Mouse (Mus musculus) MEL (cell line): ENCODE measurements around the gene Mia.

ENCODE experiments used
- CHD1 ChIP-seq: IDR thresholded peaks from 2 replicates; pipeline ENCODE4 v1.6.1; 2012; ENCODE audit warnings: low read depth, mild to moderate bottlenecking, inconsistent platforms, low read length, improper control_type of control experiment
- CHD2 ChIP-seq: IDR thresholded peaks from 2 replicates; pipeline ENCODE4 v1.6.1; 2011; ENCODE audit warnings: low read length, improper control_type of control experiment
- CTCF ChIP-seq, 3 experiments: IDR thresholded peaks in 2 of 3; conservative IDR thresholded peaks in 1 of 3; 2 replicates each; pipeline ENCODE4 v1.5.1; 2011 to 2012; ENCODE audit warnings: low read length in 3 of 3, low read depth in 2 of 3, mild to moderate bottlenecking in 2 of 3, improper control_type of control experiment in 1 of 3, inconsistent platforms in 1 of 3, mixed read lengths in 1 of 3, moderate library complexity in 1 of 3; ENCODE audit not compliant: control insufficient read depth in 1 of 3, insufficient read depth in 1 of 3, poor library complexity in 1 of 3, severe bottlenecking in 1 of 3
- EP300 ChIP-seq, 2 experiments: IDR thresholded peaks; 2 replicates each; pipeline ENCODE4 v1.6.1; 2011; ENCODE audit warnings: improper control_type of control experiment in 2 of 2, low read length in 2 of 2, low read depth in 1 of 2, mild to moderate bottlenecking in 1 of 2
- MAZ ChIP-seq: IDR thresholded peaks from 2 replicates; pipeline ENCODE4 v1.6.1; 2012; ENCODE audit warnings: low read depth, mild to moderate bottlenecking, inconsistent platforms, low read length, improper control_type of control experiment
- MEF2A ChIP-seq: IDR thresholded peaks from 2 replicates; pipeline ENCODE4 v1.6.1; 2014; ENCODE audit warnings: low read depth, mild to moderate bottlenecking, inconsistent platforms, low read length, improper control_type of control experiment; ENCODE audit not compliant: poor library complexity, insufficient replicate concordance, severe bottlenecking; ENCODE audit errors: extremely low read depth
- POLR2A ChIP-seq, 2 experiments: IDR thresholded peaks; 2 replicates each; pipeline ENCODE4 v1.6.1; 2011 to 2012; ENCODE audit warnings: low read length in 2 of 2, mild to moderate bottlenecking in 2 of 2, control low read depth in 1 of 2, improper control_type of control experiment in 1 of 2, low read depth in 1 of 2, moderate library complexity in 1 of 2; ENCODE audit not compliant: control insufficient read depth in 1 of 2, insufficient read depth in 1 of 2, poor library complexity in 1 of 2
- POLR2AphosphoS2 ChIP-seq: IDR thresholded peaks from 2 replicates; pipeline ENCODE4 v1.6.1; 2011; ENCODE audit warnings: low read length, improper control_type of control experiment
- TBP ChIP-seq: IDR thresholded peaks from 2 replicates; pipeline ENCODE4 v1.8.0; 2011; ENCODE audit warnings: low read depth, low read length, improper control_type of control experiment
- USF1 ChIP-seq: IDR thresholded peaks from 2 replicates; pipeline ENCODE4 v1.6.1; 2014; ENCODE audit warnings: low read depth, mild to moderate bottlenecking, inconsistent platforms, low read length, improper control_type of control experiment, moderate library complexity
- ZKSCAN1 ChIP-seq: IDR thresholded peaks from 2 replicates; pipeline ENCODE4 v1.6.1; 2012; ENCODE audit warnings: low read depth, mild to moderate bottlenecking, inconsistent platforms, low read length, improper control_type of control experiment, moderate library complexity

GRCm38 (mm10) chr7:27174496-27174895, 6.5 kb downstream of the Mia start:
- TF ChIP-seq POLR2A (IDR thresholded peaks at IDR 0.05; ENCODE audit: control insufficient read depth in 1 of 2, insufficient read depth in 1 of 2, low read depth in 1 of 2, low read length in 2 of 2, poor library complexity in 1 of 2) (no peak), CTCF (IDR thresholded peaks at IDR 0.05 in 2 of 3, conservative IDR thresholded peaks at IDR 0.05 in 1 of 3; ENCODE audit: control insufficient read depth in 1 of 3, insufficient read depth in 1 of 3, low read depth in 2 of 3, low read length in 3 of 3, poor library complexity in 1 of 3, severe bottlenecking in 1 of 3) (no peak), CHD1 (no peak), POLR2AphosphoS2 (no peak), TBP (no peak), USF1 (no peak), EP300 (IDR thresholded peaks at IDR 0.05; ENCODE audit: low read depth in 1 of 2, low read length in 2 of 2) (no peak), CHD2 (no peak), ZKSCAN1 (no peak), MEF2A (no peak), MAZ (no peak)
